Mouse (Mus musculus): ENCODE data around the gene Ephb1. TPM values are rescaled to one million over a fixed set of nuclear protein-coding genes. Genes with fewer than 3 reads are reported as not detected.

Ephb1 gene
- polyA plus RNA-seq, 1 experiment: 2.7 TPM

DNA sequence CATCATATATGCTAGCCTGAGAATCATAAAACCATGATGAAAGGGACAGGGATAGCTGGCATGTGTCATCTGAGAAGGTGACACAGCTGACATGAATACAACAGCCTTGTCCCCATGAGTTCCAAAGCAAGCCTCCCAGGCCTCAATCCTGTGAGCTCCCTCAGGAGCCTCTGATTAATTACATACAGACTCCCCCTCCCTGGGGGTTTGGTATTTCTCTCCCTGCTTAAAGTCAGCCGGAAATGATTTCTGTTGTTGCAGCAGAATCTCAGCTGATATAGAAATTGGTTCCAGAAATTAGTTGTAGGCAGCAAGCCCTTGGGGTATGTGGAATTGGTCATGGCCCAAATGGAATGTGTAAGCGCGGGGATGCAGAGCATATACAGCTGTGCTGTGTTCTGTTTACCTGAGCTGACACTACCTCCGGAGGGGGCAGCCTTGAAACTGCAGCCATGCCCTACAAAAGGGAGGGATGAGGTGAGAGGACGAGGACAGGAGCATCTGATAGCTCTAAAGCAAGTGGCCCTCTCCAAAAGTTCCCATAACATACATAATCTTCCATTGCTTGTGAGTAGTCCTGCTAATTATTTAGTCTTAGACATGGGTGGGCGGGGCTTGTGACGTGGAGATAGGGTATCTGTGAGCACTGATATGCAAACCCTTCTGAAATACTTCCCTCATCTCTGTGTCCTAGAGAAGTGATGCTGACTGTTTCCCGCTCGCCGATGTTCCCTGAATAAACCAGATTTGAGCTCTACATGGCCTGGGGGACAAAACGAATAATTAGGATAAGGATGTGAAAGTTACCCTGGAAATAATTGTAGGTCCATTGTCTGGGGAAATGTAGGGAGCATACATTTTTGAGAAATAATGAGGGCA lies 477.1 kb downstream of the Ephb1 start:
- TF ChIP-seq POLR2A (IDR thresholded peaks at IDR 0.05; ENCODE audit: low read depth, low read length): no peak
- TF ChIP-seq CTCF (conservative IDR thresholded peaks at IDR 0.05; ENCODE audit: insufficient read depth, insufficient read length, low read depth, low read length): no peak
- H3K27ac ChIP-seq (ENCODE audit: insufficient read depth, low read depth, low read length): no peak overlapping the region
- no peak for DNase-seq
- no peaks in the 10 kb centered on the region for H3K36me3 ChIP-seq (ENCODE audit: control insufficient read depth, insufficient read depth, low read length)
- no peak overlapping the region for H3K4me3 ChIP-seq (ENCODE audit: insufficient read depth, low read depth, low read length)
- H3K4me1 ChIP-seq (ENCODE audit: control insufficient read depth, insufficient read depth, low read length): no peaks in the 10 kb centered on the region
- WGBS: 73% methylated on average over 11 of the region's 11 CpGs
- H3K27me3 ChIP-seq (replicated peaks; ENCODE audit: control insufficient read depth, insufficient read depth, low read length): no peaks in the 10 kb centered on the region

- WGBS: 76% methylated on average over 1 of the region's 1 CpGs
- H3K4me1 ChIP-seq (ENCODE audit: control insufficient read depth, insufficient read depth, low read length): no peaks in the 10 kb centered on the region
- no peak for DNase-seq
- H3K27ac ChIP-seq (ENCODE audit: insufficient read depth, low read depth, low read length): no peak overlapping the region
- TF ChIP-seq POLR2A (IDR thresholded peaks at IDR 0.05; ENCODE audit: low read depth, low read length): no peak
- no peak for TF ChIP-seq CTCF (conservative IDR thresholded peaks at IDR 0.05; ENCODE audit: insufficient read depth, insufficient read length, low read depth, low read length)
- H3K27me3 ChIP-seq (replicated peaks; ENCODE audit: control insufficient read depth, insufficient read depth, low read length): no peaks in the 10 kb centered on the region
- no peaks in the 10 kb centered on the region for H3K36me3 ChIP-seq (ENCODE audit: control insufficient read depth, insufficient read depth, low read length)
- H3K4me3 ChIP-seq (ENCODE audit: insufficient read depth, low read depth, low read length): no peak overlapping the region
These were observed 479.2 kb downstream of the Ephb1 start for GRCm38 (mm10) chr9:101875306-101875705.

Other genes starting within 250 kb of the Ephb1 start
- gene Ky, start 151.1 kb upstream of the Ephb1 start, polyA plus RNA-seq (2012; rRNA removed): 0.31 and 0.45 TPM in 2 replicates